Mouse (Mus musculus) CH12.LX (cell line): ENCODE measurements around the gene Rab29. TPM values are rescaled to one million over a fixed set of nuclear protein-coding genes. Genes with fewer than 3 reads are reported as not detected.

ENCODE experiments used
- DNase-seq: peaks from one replicate; pipeline ENCODE4 v3.0.0-alpha.2; 2013; ENCODE audit errors: extremely low read depth
- H3K27ac ChIP-seq: 2 replicates; pipeline ENCODE4 v1.5.1; 2012; ENCODE audit warnings: low read depth, mild to moderate bottlenecking, control low read depth, moderate library complexity; ENCODE audit not compliant: insufficient read depth
- H3K27me3 ChIP-seq: replicated peaks from 2 replicates; pipeline ENCODE3; 2012; ENCODE audit warnings: inconsistent platforms
- H3K36me3 ChIP-seq, 2 experiments: replicated peaks in 1 of 2; 2 replicates each; pipeline versions ENCODE3 to v1.6.1; 2012; ENCODE audit warnings: inconsistent platforms in 1 of 2, low read length in 1 of 2, mild to moderate bottlenecking in 1 of 2, mixed read lengths in 1 of 2, moderate library complexity in 1 of 2; ENCODE audit not compliant: control insufficient read depth in 1 of 2, insufficient read depth in 1 of 2
- H3K4me1 ChIP-seq, 2 experiments: 2 replicates each; pipeline ENCODE4 v1.6.1; 2012; ENCODE audit warnings: inconsistent platforms in 1 of 2, moderate library complexity in 1 of 2; ENCODE audit not compliant: insufficient read depth in 2 of 2, control insufficient read depth in 1 of 2
- H3K4me2 ChIP-seq: 2 replicates; pipeline ENCODE4 v1.6.1; 2012; ENCODE audit warnings: low read depth, mild to moderate bottlenecking, control low read depth; ENCODE audit not compliant: poor library complexity, insufficient read depth, severe bottlenecking
- H3K4me3 ChIP-seq, 3 experiments: fragments of 150-350 bp in 1 of 3; sonication (generic) in 1 of 3; replicated peaks in 1 of 3; 2 replicates each; pipeline versions ENCODE3 to v1.5.1; 2011 to 2012; ENCODE audit warnings: low read depth in 2 of 3, low read length in 2 of 3, mild to moderate bottlenecking in 2 of 3, moderate library complexity in 2 of 3, control low read depth in 1 of 3, improper control_type of control experiment in 1 of 3, inconsistent platforms in 1 of 3, mixed read lengths in 1 of 3; ENCODE audit not compliant: poor library complexity in 1 of 3
- H3K79me2 ChIP-seq: replicated peaks from 2 replicates; pipeline ENCODE4 v1.6.1; 2012; ENCODE audit warnings: mild to moderate bottlenecking, moderate library complexity; ENCODE audit not compliant: control insufficient read depth, poor library complexity, insufficient read depth, severe bottlenecking; ENCODE audit errors: extremely low read depth
- H3K9ac ChIP-seq: 2 replicates; pipeline ENCODE4 v1.6.1; 2012; ENCODE audit warnings: low read depth, mild to moderate bottlenecking, control low read depth, moderate library complexity; ENCODE audit not compliant: insufficient read depth
- H3K9me3 ChIP-seq: replicated peaks from 2 replicates; pipeline ENCODE3; 2012; ENCODE audit warnings: low read length, inconsistent platforms, mixed read lengths
- CHD1 ChIP-seq: IDR thresholded peaks from 2 replicates; pipeline ENCODE4 v1.6.1; 2012; ENCODE audit warnings: low read depth, low read length, improper control_type of control experiment, inconsistent platforms
- CTCF ChIP-seq, 2 experiments: IDR thresholded peaks in 1 of 2; conservative IDR thresholded peaks in 1 of 2; 2 replicates each; pipeline ENCODE4 v1.5.1; 2011 to 2012; ENCODE audit warnings: low read depth in 2 of 2, low read length in 2 of 2, improper control_type of control experiment in 1 of 2, inconsistent platforms in 1 of 2, mild to moderate bottlenecking in 1 of 2, moderate library complexity in 1 of 2
- E2F4 ChIP-seq: IDR thresholded peaks from 2 replicates; pipeline ENCODE4 v1.6.1; 2011; ENCODE audit warnings: low read depth, low read length, improper control_type of control experiment; ENCODE audit not compliant: insufficient replicate concordance
- ELF1 ChIP-seq: IDR thresholded peaks from 2 replicates; pipeline ENCODE4 v1.6.1; 2014; ENCODE audit warnings: low read depth, mild to moderate bottlenecking, inconsistent platforms, low read length, improper control_type of control experiment
- EP300 ChIP-seq: IDR thresholded peaks from 2 replicates; pipeline ENCODE4 v1.6.1; 2011; ENCODE audit warnings: low read length, improper control_type of control experiment
- ETS1 ChIP-seq: conservative IDR thresholded peaks from 2 replicates; pipeline ENCODE4 v1.6.1; 2012; ENCODE audit warnings: low read depth, mild to moderate bottlenecking, inconsistent platforms, low read length, improper control_type of control experiment, moderate library complexity
- IRF4 ChIP-seq: IDR thresholded peaks from 2 replicates; pipeline ENCODE4 v1.6.1; 2014; ENCODE audit warnings: low read depth, mild to moderate bottlenecking, inconsistent platforms, low read length, improper control_type of control experiment
- JUND ChIP-seq: conservative IDR thresholded peaks from 2 replicates; pipeline ENCODE4 v1.6.1; 2011; ENCODE audit warnings: low read depth, low read length, improper control_type of control experiment
- KAT2A ChIP-seq: IDR thresholded peaks from 2 replicates; pipeline ENCODE4 v1.6.1; 2012; ENCODE audit warnings: low read length, improper control_type of control experiment, inconsistent platforms; ENCODE audit not compliant: insufficient replicate concordance
- MAX ChIP-seq: IDR thresholded peaks from 2 replicates; pipeline ENCODE4 v1.6.1; 2011; ENCODE audit warnings: low read length, improper control_type of control experiment
- MXI1 ChIP-seq: IDR thresholded peaks from 2 replicates; pipeline ENCODE4 v1.6.1; 2011; ENCODE audit warnings: mild to moderate bottlenecking, low read depth, low read length, improper control_type of control experiment
- NELFE ChIP-seq: IDR thresholded peaks from 2 replicates; pipeline ENCODE4 v1.6.1; 2011; ENCODE audit warnings: low read depth, low read length, improper control_type of control experiment
- RAD21 ChIP-seq: IDR thresholded peaks from 2 replicates; pipeline ENCODE4 v1.6.1; 2011; ENCODE audit warnings: low read depth, mild to moderate bottlenecking, low read length, improper control_type of control experiment, moderate library complexity
- RCOR1 ChIP-seq: conservative IDR thresholded peaks from 2 replicates; pipeline ENCODE4 v1.6.1; 2012; ENCODE audit warnings: low read depth, mild to moderate bottlenecking, inconsistent platforms, low read length, improper control_type of control experiment
- SIN3A ChIP-seq: IDR thresholded peaks from 2 replicates; pipeline ENCODE4 v1.6.1; 2012; ENCODE audit warnings: low read length, improper control_type of control experiment, inconsistent platforms
- SMC3 ChIP-seq: IDR thresholded peaks from 2 replicates; pipeline ENCODE4 v1.6.1; 2011; ENCODE audit warnings: low read depth, low read length, improper control_type of control experiment
- TBP ChIP-seq: conservative IDR thresholded peaks from 2 replicates; pipeline ENCODE4 v1.6.1; 2011; ENCODE audit warnings: low read depth, low read length, improper control_type of control experiment
- TCF12 ChIP-seq: IDR thresholded peaks from 2 replicates; pipeline ENCODE4 v1.6.1; 2014; ENCODE audit warnings: low read depth, mild to moderate bottlenecking, inconsistent platforms, low read length, improper control_type of control experiment
- UBTF ChIP-seq: IDR thresholded peaks from 2 replicates; pipeline ENCODE4 v1.6.1; 2012; ENCODE audit warnings: low read depth, mild to moderate bottlenecking, inconsistent platforms, low read length, improper control_type of control experiment, moderate library complexity
- USF1 ChIP-seq: IDR thresholded peaks from 2 replicates; pipeline ENCODE4 v1.6.1; 2014; ENCODE audit warnings: low read depth, mild to moderate bottlenecking, inconsistent platforms, low read length, improper control_type of control experiment
- USF2 ChIP-seq: conservative IDR thresholded peaks from 2 replicates; pipeline ENCODE4 v1.6.1; 2011; ENCODE audit warnings: low read depth, low read length, improper control_type of control experiment
- ZC3H11A ChIP-seq: IDR thresholded peaks from 2 replicates; pipeline ENCODE4 v1.6.1; 2012; ENCODE audit warnings: low read depth, mild to moderate bottlenecking, inconsistent platforms, low read length, improper control_type of control experiment
- ZNF384 ChIP-seq: IDR thresholded peaks from 2 replicates; pipeline ENCODE4 v1.6.1; 2012; ENCODE audit warnings: low read depth, low read length, improper control_type of control experiment, inconsistent platforms
- dilution Hi-C: fragments of 300-500 bp; cut with MboI; formaldehyde crosslinking; loops from 2 replicates; pipeline ENCODE4 v1.14.3; 2020; ENCODE audit warnings: low sequenced_read_pairs; ENCODE audit not compliant: extremely low pct_unique_long_range_greater_than_20kb, extremely low pct_ligation_motif_present
- in situ Hi-C: fragments of 300-500 bp; cut with MboI; formaldehyde crosslinking; loops from 3 replicates; pipeline ENCODE4 v1.14.3; 2019; ENCODE audit warnings: low sequenced_read_pairs, low pct_ligation_motif_present, low pct_unique_long_range_greater_than_20kb, mixed read lengths
- polyA plus RNA-seq: library from polyadenylated mRNA; unstranded; fragments of >175 nt; gene quantifications from 2 replicates; pipeline ENCODE4 v1.2.1, GENCODE M21; 2012; ENCODE audit warnings: low read depth; ENCODE audit not compliant: insufficient read length
- total RNA-seq, 2 experiments: library from RNA; depleted of rRNA; stranded (reverse); fragments of 300-350 nt in 1 of 2; fragments of >200 nt in 1 of 2; gene quantifications; 2 replicates each; pipeline ENCODE4 v1.2.3; 2012 to 2014

The Rab29 gene
- total and polyA plus RNA-seq, 3 experiments, result 10.8 to 16.4 (median 14.8) TPM

GRCm38 (mm10) chr1:131837035-131837434, 30.0 kb upstream of the Rab29 start:
- no peaks in the 10 kb centered on the region for H3K9me3 ChIP-seq
- DNase-seq, result no peak
- no peaks in the 10 kb centered on the region for H3K79me2 ChIP-seq
- in situ Hi-C loops, result loop anchor here (25.0 kb wide), 1 partner anchor 125 kb away; no protein-coding TSS in a partner anchor
- no peak overlapping the region for H3K4me2 ChIP-seq
- no peak overlapping the region for H3K27ac ChIP-seq
- TF ChIP-seq E2F4 (no peak), EP300 (no peak), ZC3H11A (no peak), RCOR1 (no peak), IRF4 (no peak), CHD1 (no peak), JUND (no peak), KAT2A (no peak), ZNF384 (no peak), NELFE (no peak), USF2 (no peak), SMC3 (no peak), MAX (no peak), TCF12 (no peak)
- H3K4me3 ChIP-seq, result no peak overlapping the region
- H3K9ac ChIP-seq, result no peak overlapping the region
- peaks cover 9 to 31% of the 10 kb centered on the region in 2 experiments for H3K4me1 ChIP-seq
- no peaks in the 10 kb centered on the region for H3K27me3 ChIP-seq
- H3K36me3 ChIP-seq, result peaks cover 42 to 92% of the 10 kb centered on the region in 2 experiments
- dilution Hi-C loops, result no loop called here

DNA sequence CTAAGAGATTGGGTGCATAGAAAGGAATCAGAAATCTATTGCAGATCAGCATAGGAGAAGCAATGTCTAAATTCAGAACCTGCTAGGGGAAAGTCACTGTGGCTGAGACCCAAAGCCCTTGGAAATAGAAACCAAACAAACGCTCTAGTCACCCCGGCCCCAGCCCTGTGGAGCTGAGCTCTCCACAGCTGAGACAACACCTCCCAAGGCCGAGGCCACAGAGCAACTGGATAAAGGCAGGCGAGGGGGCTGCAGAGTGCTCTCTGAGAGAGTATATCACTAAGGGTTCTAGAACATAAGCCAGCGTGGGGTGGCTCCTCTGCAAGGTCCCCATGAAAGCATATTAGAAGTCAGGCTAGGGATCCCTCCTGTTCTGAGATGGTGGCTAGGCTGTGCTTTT, 28.5 kb upstream of the Rab29 start:
- Histone ChIP-seq H3K4me1 (peaks cover 9 to 24% of the 10 kb centered on the region in 2 experiments), H3K36me3 (peaks cover 52 to 93% of the 10 kb centered on the region in 2 experiments), H3K4me2 (no peak overlapping the region), H3K9ac (no peak overlapping the region), H3K27ac (no peak overlapping the region), H3K9me3 (no peaks in the 10 kb centered on the region), H3K4me3 (no peak overlapping the region), H3K79me2 (no peaks in the 10 kb centered on the region), H3K27me3 (no peaks in the 10 kb centered on the region)
- no peak for DNase-seq
- in situ Hi-C loops, result loop anchor here (25.0 kb wide), 1 partner anchor 126 kb away; no protein-coding TSS in a partner anchor
- dilution Hi-C loops, result no loop called here
- TF ChIP-seq SMC3 (no peak), ETS1 (no peak), UBTF (no peak), TBP (no peak), SIN3A (no peak), ZNF384 (no peak), CTCF (conservative IDR thresholded peaks at IDR 0.05 in 1 of 2, IDR thresholded peaks at IDR 0.05 in 1 of 2; ENCODE audit: low read depth in 2 of 2, low read length in 2 of 2) (no peak), ELF1 (no peak), NELFE (no peak), IRF4 (no peak), EP300 (no peak), CHD1 (no peak), E2F4 (no peak), ZC3H11A (no peak), KAT2A (no peak), MAX (no peak), RAD21 (no peak), TCF12 (no peak), MXI1 (no peak), USF1 (no peak)
